Mouse (Mus musculus) stomach, postnatal 0 days (tissue): Measurements from ENCODE around the gene Gm49355.

Experiments
- CTCF ChIP-seq: IDR thresholded peaks from 2 replicates; pipeline ENCODE4 v1.5.1; 2016; ENCODE audit warnings: antibody characterized with exemption, low read depth, mild to moderate bottlenecking, moderate library complexity
- EP300 ChIP-seq: optimal IDR thresholded peaks from 2 replicates; pipeline ENCODE3; 2016; ENCODE audit warnings: antibody characterized with exemption

DNA sequence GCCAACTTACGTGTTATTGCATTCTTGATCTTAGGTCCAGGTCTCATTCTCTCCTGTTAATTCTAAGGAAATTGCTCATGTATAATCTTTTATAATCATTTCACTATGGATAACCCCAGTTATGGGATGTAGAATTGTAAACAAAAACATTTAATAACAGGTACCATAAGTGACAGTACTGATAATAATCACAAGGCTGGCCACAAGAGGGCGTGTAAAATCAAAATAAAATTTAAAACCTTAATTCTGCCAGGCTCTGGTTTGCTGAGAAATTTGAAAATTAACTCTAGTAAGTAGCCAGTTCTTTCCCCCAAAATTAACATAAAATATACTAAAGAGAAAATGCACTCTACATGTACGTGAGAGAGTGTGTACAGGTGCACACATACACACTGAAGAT lies 16.9 kb downstream of the Gm49355 start:
- TF ChIP-seq EP300 (no peak), CTCF (peak; percentile 60)
